Comparison of ENCODE assay signal across 9 mouse cellular contexts in the genomic region with DNA sequence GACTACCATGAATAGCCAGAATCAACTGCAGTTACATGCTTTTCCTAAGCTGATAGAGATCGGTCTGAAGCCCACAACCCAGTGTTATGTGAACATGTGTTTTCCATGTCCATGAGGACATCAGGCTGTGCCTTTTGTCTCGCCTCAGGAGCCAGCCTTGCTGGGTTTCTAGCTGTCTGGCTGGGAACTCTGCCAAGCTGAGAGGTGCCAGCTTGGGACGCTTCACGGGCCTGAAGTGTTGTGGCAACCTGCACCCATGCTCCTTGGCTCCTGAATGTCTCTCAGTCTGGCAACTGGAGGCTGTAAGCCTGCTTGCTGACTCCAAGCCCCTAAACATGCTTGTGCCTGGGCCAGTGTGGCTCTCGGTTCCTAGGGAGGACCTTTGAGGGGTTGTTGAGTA. TPM values are rescaled to one million over a fixed set of nuclear protein-coding genes. Genes with fewer than 3 reads are reported as not detected.
A peak's percentile ranks its signal among the peaks of the same experiment; 100 is the strongest.
DNase-seq lines count a peak whose midpoint lies in the region; ATAC-seq and TF ChIP-seq lines count a peak whose summit lies in the region.
"Had no signal": no experiment of that assay in that cellular context is flagged by ENCODE, and none has a peak within 500 bp of the region (broad histone marks: within the 10 kb centered on the region; RNA-seq: fewer than 3 reads in every experiment).

No protein-coding gene starts in this region.

- no peak overlapping the region for H3K4me2 ChIP-seq in kidney, embryonic 15.5 days
- H3K4me2 ChIP-seq: heart, embryonic 15.5 days; limb, embryonic 13.5 days had no signal

- peak; percentile 83 for DNase-seq in kidney, adult 2 months
- DNase-seq in brain, embryonic 14.5 days (ENCODE audit: low read depth) = peak; percentile 82
- peak; percentile 84 for DNase-seq in cerebellum, adult 9-10 months
- peak; percentile 66 to 76 for DNase-seq in heart, postnatal 14 days
- no peak for DNase-seq in embryo, embryonic 9.5 days (ENCODE audit: extremely low spot score)
- DNase-seq in ovary, postnatal 10 days (ENCODE audit: low spot score) = no peak

- no peak overlapping the region for H3K9ac ChIP-seq in kidney, embryonic 15.5 days
- H3K9ac ChIP-seq: heart, embryonic 15.5 days; limb, embryonic 13.5 days had no signal

- ATAC-seq in kidney, embryonic 15.5 days (replicated peaks; ENCODE audit: low FRiP score) = no peak

- no peaks in the 10 kb centered on the region for H3K27me3 ChIP-seq in kidney, adult 2 months (replicated peaks; ENCODE audit: control insufficient read depth, insufficient read depth, low read length)
- no peaks in the 10 kb centered on the region for H3K27me3 ChIP-seq in kidney, embryonic 15.5 days
- H3K27me3 ChIP-seq: heart, embryonic 15.5 days; limb, embryonic 13.5 days had no signal

- TF ChIP-seq CTCF in kidney, adult 2 months (conservative IDR thresholded peaks at IDR 0.05; ENCODE audit: insufficient read depth, insufficient read length, low read depth, low read length) = no peak
- TF ChIP-seq CTCF in brain, embryonic 14.5 days (IDR thresholded peaks at IDR 0.05; ENCODE audit: borderline replicate concordance, extremely low read depth, insufficient read depth, insufficient read length) = no peak

- no peaks in the 10 kb centered on the region for H3K9me3 ChIP-seq in kidney, embryonic 15.5 days (replicated peaks)
- H3K9me3 ChIP-seq: heart, embryonic 15.5 days; limb, embryonic 13.5 days had no signal

- 41% methylated on average over 5 of the region's 5 CpGs for WGBS in kidney, adult 2 months
- WGBS in kidney, embryonic 15.5 days = 81% methylated on average over 5 of the region's 5 CpGs

- TF ChIP-seq POLR2A in kidney, adult 2 months (IDR thresholded peaks at IDR 0.05; ENCODE audit: low read depth, low read length) = no peak
- TF ChIP-seq POLR2A in brain, embryonic 14.5 days (IDR thresholded peaks at IDR 0.05; ENCODE audit: borderline replicate concordance, extremely low read depth, insufficient read depth, insufficient read length, poor library complexity, severe bottlenecking) = no peak

- no peak overlapping the region for H3K27ac ChIP-seq in kidney, adult 2 months (ENCODE audit: insufficient read depth, low read depth, low read length)
- no peak overlapping the region for H3K27ac ChIP-seq in kidney, embryonic 15.5 days
- H3K27ac ChIP-seq: heart, embryonic 15.5 days; limb, embryonic 13.5 days had no signal

- peaks cover 12% of the 10 kb centered on the region; the same call in 1 of the 2 replicates for H3K4me1 ChIP-seq in kidney, adult 2 months (ENCODE audit: control insufficient read depth, insufficient read depth, low read length)
- H3K4me1 ChIP-seq in kidney, embryonic 15.5 days = 0 out of 2 replicates have a peak, but pooled peaks cover 5% of the 10 kb centered on the region

- H3K4me3 ChIP-seq in kidney, adult 2 months (ENCODE audit: insufficient read depth, low read depth, low read length) = no peak overlapping the region
- no peak overlapping the region for H3K4me3 ChIP-seq in kidney, embryonic 15.5 days (replicated peaks)
- H3K4me3 ChIP-seq: heart, embryonic 15.5 days; limb, embryonic 13.5 days had no signal

- intact Hi-C loops in heart, postnatal 14 days (cut with DNase I) = no loop called here

- no peaks in the 10 kb centered on the region for H3K36me3 ChIP-seq in kidney, adult 2 months (ENCODE audit: control insufficient read depth, insufficient read depth, low read length)
- H3K36me3 ChIP-seq in kidney, embryonic 15.5 days = no peaks in the 10 kb centered on the region
- H3K36me3 ChIP-seq: heart, embryonic 15.5 days; limb, embryonic 13.5 days had no signal

RNA-seq across cellular contexts. Expression of gene 3110009E18Rik, which starts 21.6 kb away (rescaled TPM):
- 4.3 and 5.1 TPM in 2 replicates for polyA plus RNA-seq in kidney, adult 2 months (2012; rRNA removed)
- polyA plus RNA-seq in kidney, embryonic 15.5 days (2015; fragmentation: Nextera tagmentation; extraction: Ambion mirVana) = 19.7 and 22.1 TPM in 2 replicates
- 6.6 and 10.9 TPM in 2 replicates for polyA plus RNA-seq in brain, embryonic 14.5 days (2012; rRNA removed)
- 1 to 10 TPM; 5.4 to 5.5 TPM for total RNA-seq in heart, postnatal 14 days (2021)

RNA-seq across cellular contexts. Expression of gene Dbi, which starts 21.7 kb away (rescaled TPM):
- polyA plus RNA-seq in kidney, adult 2 months (2012; rRNA removed) = 1,108 and 1,337 TPM in 2 replicates
- polyA plus RNA-seq in kidney, embryonic 15.5 days (2015; fragmentation: Nextera tagmentation; extraction: Ambion mirVana) = 696 and 764 TPM in 2 replicates
- 514 and 714 TPM in 2 replicates for polyA plus RNA-seq in brain, embryonic 14.5 days (2012; rRNA removed)
- total RNA-seq in heart, postnatal 14 days (2021) = 100 to 1,000 TPM; 331 to 352 TPM

Comparison
In these comparisons a context has a peak if more than half of its experiments do, and no peak if none do; other contexts are left out.
1. DNase-seq: peak in kidney, adult 2 months (single experiment), brain, embryonic 14.5 days (single experiment), cerebellum, adult 9-10 months (single experiment) and heart, postnatal 14 days (2 of 2); none in embryo, embryonic 9.5 days (single experiment) and ovary, postnatal 10 days (single experiment).